Mouse (Mus musculus) neural tube, embryonic 11.5 days (tissue): ENCODE measurements around the gene Cacna1e. TPM values are rescaled to one million over a fixed set of nuclear protein-coding genes. Genes with fewer than 3 reads are reported as not detected.

Experiments used
- ATAC-seq: fragments of 200-750 bp; cut with Nextera tagmentation; 2 replicates; pipeline ENCODE4 v1.8.0; 2017; ENCODE audit warnings: moderate number of reproducible peaks, mild to moderate bottlenecking, moderate TSS enrichment, moderate library complexity; ENCODE audit not compliant: insufficient read depth, low FRiP score, low TSS enrichment
- DNase-seq: peaks from one replicate; pipeline ENCODE4 v3.0.0-alpha.2; 2015; ENCODE audit warnings: low spot score
- H3K27ac ChIP-seq: fragments of 300-500 bp; sonication (generic); 2 replicates; pipeline ENCODE4 v1.5.1; 2014; ENCODE audit warnings: low read depth, mild to moderate bottlenecking, low read length
- H3K27me3 ChIP-seq: fragments of 300-500 bp; sonication (generic); 2 replicates; pipeline ENCODE4 v1.6.1; 2014; ENCODE audit warnings: mild to moderate bottlenecking, low read length, mixed read lengths; ENCODE audit not compliant: control insufficient read depth, insufficient read depth
- H3K36me3 ChIP-seq: fragments of 300-500 bp; sonication (generic); 2 replicates; pipeline ENCODE4 v1.6.1; 2014; ENCODE audit warnings: mild to moderate bottlenecking, low read length, moderate library complexity, mixed read lengths; ENCODE audit not compliant: control insufficient read depth, insufficient read depth
- H3K4me1 ChIP-seq: fragments of 300-500 bp; sonication (generic); 2 replicates; pipeline ENCODE4 v1.6.1; 2014; ENCODE audit warnings: low read length, mixed read lengths; ENCODE audit not compliant: control insufficient read depth, insufficient read depth
- H3K4me2 ChIP-seq: fragments of 300-500 bp; sonication (generic); 2 replicates; pipeline ENCODE4 v1.6.1; 2014; ENCODE audit warnings: low read depth, mild to moderate bottlenecking, moderate library complexity
- H3K4me3 ChIP-seq: fragments of 300-500 bp; sonication (generic); 2 replicates; pipeline ENCODE4 v1.5.1; 2014; ENCODE audit warnings: low read depth, low read length
- H3K9ac ChIP-seq: fragments of 300-500 bp; sonication (generic); 2 replicates; pipeline ENCODE4 v1.6.1; 2014; ENCODE audit warnings: mild to moderate bottlenecking, low read length
- H3K9me3 ChIP-seq: fragments of 300-500 bp; sonication (generic); 2 replicates; pipeline ENCODE4 v1.6.1; 2016; ENCODE audit warnings: low read length; ENCODE audit not compliant: control insufficient read depth
- WGBS: fragments of 180-500 bp; shearing (Covaris S2); extraction: QIAGEN DNeasy Blood & Tissue Kit; methylation state at CpG from one replicate; pipeline ENCODE4 v1.1.7; 2014; 5-methylcytosine and 5-hydroxymethylcytosine counted together
- polyA plus RNA-seq: library from polyadenylated mRNA; unstranded; fragments of >200 nt; fragmentation: Nextera tagmentation; extraction: Ambion mirVana; gene quantifications from 2 replicates; pipeline ENCODE4 v1.2.1, GENCODE M21; 2014

The Cacna1e gene
- polyA plus RNA-seq, 1 experiment from 2014 or later: 2.8 TPM

- H3K9ac ChIP-seq: no peak overlapping the region
- no peak overlapping the region for H3K4me2 ChIP-seq
- no peak overlapping the region for H3K27ac ChIP-seq
- no peak overlapping the region for H3K4me3 ChIP-seq
- 0 out of 2 replicates have a peak, but pooled peaks cover 7% of the 10 kb centered on the region for H3K4me1 ChIP-seq
- 79% methylated on average over 2 of the region's 2 CpGs for WGBS
- ATAC-seq (no peak), DNase-seq (no peak)
- H3K36me3 ChIP-seq: no peaks in the 10 kb centered on the region
- no peaks in the 10 kb centered on the region for H3K27me3 ChIP-seq
- H3K9me3 ChIP-seq: no peaks in the 10 kb centered on the region
Observed at GRCm38 (mm10) chr1:154702623-154703022, 181.7 kb downstream of the Cacna1e start.

- Histone ChIP-seq H3K9ac (no peak overlapping the region), H3K4me1 (no peaks in the 10 kb centered on the region), H3K4me3 (no peak overlapping the region), H3K27me3 (no peaks in the 10 kb centered on the region), H3K36me3 (no peaks in the 10 kb centered on the region), H3K4me2 (no peak overlapping the region), H3K27ac (no peak overlapping the region), H3K9me3 (no peaks in the 10 kb centered on the region)
- no peak for DNase-seq
- WGBS: 51% methylated on average over 14 of the region's 14 CpGs
- no peak for ATAC-seq
Observed at GRCm38 (mm10) chr1:154688876-154689665, 195.2 kb downstream of the Cacna1e start.

DNA sequence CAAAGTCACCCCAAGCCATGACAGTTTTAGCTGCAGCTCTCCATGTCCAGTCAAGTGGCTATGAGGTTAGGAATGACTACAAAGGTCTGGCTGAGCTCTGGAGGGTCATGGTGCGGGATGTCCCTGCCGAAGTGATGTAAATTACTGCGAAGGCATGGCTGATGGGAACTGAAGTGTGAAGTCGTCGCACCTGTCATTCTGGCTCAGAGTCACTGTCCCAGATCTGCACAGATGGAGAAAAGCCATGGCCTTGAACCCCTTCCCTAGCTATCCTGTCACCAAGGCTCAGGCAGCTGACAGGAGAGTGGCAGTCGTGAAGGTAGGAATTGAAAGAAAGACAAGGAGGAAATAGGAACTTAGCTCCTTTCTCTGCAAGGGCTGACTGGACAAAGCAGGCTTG lies 197.4 kb downstream of the Cacna1e start:
- ATAC-seq (no peak), DNase-seq (no peak)
- no peaks in the 10 kb centered on the region for H3K4me1 ChIP-seq
- no peak overlapping the region for H3K4me3 ChIP-seq
- H3K9ac ChIP-seq: no peak overlapping the region
- 76% methylated on average over 6 of the region's 6 CpGs for WGBS
- no peaks in the 10 kb centered on the region for H3K36me3 ChIP-seq
- no peaks in the 10 kb centered on the region for H3K27me3 ChIP-seq
- H3K4me2 ChIP-seq: no peak overlapping the region
- no peaks in the 10 kb centered on the region for H3K9me3 ChIP-seq
- no peak overlapping the region for H3K27ac ChIP-seq

- Histone ChIP-seq H3K4me1 (no peaks in the 10 kb centered on the region), H3K4me3 (no peak overlapping the region), H3K9me3 (no peaks in the 10 kb centered on the region), H3K36me3 (no peaks in the 10 kb centered on the region), H3K27ac (no peak overlapping the region), H3K27me3 (no peaks in the 10 kb centered on the region), H3K4me2 (no peak overlapping the region), H3K9ac (no peak overlapping the region)
- ATAC-seq: no peak
- 85% methylated on average over 1 of the region's 1 CpGs for WGBS
- no peak for DNase-seq
Observed at GRCm38 (mm10) chr1:154683477-154684106, 200.7 kb downstream of the Cacna1e start.

DNA sequence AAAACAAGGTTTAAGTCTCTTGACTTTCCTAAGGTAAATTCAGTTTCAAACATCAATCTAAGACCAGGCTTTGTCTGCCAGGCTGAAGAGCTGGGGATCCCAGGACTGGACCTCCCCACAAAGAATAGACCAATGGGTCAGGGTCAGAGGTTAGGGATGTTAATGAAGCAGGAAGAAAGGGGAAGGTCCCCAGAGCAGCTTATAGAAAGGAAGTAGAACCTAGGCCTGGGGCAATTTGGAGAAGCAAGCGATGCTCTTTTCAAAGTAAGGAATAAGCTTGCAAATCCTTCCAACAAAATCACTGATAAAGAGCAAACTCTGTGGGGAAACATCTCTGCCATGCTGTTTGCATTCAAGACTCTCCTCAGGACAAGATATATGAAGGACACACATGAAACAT lies 205.3 kb downstream of the Cacna1e start:
- Histone ChIP-seq H3K36me3 (no peaks in the 10 kb centered on the region), H3K4me3 (no peak overlapping the region), H3K27ac (no peak overlapping the region), H3K9me3 (no peaks in the 10 kb centered on the region), H3K4me2 (no peak overlapping the region), H3K27me3 (no peaks in the 10 kb centered on the region), H3K9ac (no peak overlapping the region), H3K4me1 (no peaks in the 10 kb centered on the region)
- ATAC-seq (no peak), DNase-seq (no peak)
- WGBS: 50% methylated on average over 1 of the region's 1 CpGs

- ATAC-seq: no peak
- 61% methylated on average over 3 of the region's 3 CpGs for WGBS
Observed at GRCm38 (mm10) chr1:154678151-154678550, 206.2 kb downstream of the Cacna1e start.

DNA sequence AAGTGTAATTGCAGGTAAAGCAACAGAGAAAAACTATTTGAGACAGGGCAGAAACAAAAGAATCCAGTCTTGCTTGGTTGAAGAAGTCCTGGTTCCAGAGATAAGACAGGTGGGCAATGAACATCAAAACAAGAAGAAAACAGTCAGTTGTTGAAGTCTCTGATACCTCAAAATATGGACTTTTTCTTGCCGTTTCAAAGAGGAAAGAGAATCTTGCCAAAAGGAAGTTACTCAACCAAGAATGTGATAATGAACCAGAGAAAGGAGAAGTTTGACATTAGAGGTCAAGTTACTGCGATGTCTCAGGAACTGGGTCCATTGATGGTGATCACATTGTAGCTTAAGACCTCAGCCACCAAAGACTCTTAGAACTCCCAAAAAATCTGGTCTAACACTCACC lies 206.6 kb downstream of the Cacna1e start:
- ATAC-seq: no peak
- Histone ChIP-seq H3K27me3 (no peaks in the 10 kb centered on the region), H3K4me1 (no peaks in the 10 kb centered on the region), H3K9me3 (no peaks in the 10 kb centered on the region), H3K36me3 (no peaks in the 10 kb centered on the region), H3K4me2 (no peak overlapping the region), H3K27ac (no peak overlapping the region), H3K4me3 (no peak overlapping the region), H3K9ac (no peak overlapping the region)
- WGBS: 90% methylated on average over 2 of the region's 2 CpGs
- no peak for DNase-seq

More at GRCm38 (mm10) chr1:154678151-154678550, 206.2 kb downstream of the Cacna1e start:
- no peak for DNase-seq
- H3K4me3 ChIP-seq: no peak overlapping the region
- no peaks in the 10 kb centered on the region for H3K4me1 ChIP-seq
- no peak overlapping the region for H3K9ac ChIP-seq
- no peaks in the 10 kb centered on the region for H3K27me3 ChIP-seq
- no peaks in the 10 kb centered on the region for H3K36me3 ChIP-seq
- no peaks in the 10 kb centered on the region for H3K9me3 ChIP-seq
- no peak overlapping the region for H3K27ac ChIP-seq
- no peak overlapping the region for H3K4me2 ChIP-seq

DNA sequence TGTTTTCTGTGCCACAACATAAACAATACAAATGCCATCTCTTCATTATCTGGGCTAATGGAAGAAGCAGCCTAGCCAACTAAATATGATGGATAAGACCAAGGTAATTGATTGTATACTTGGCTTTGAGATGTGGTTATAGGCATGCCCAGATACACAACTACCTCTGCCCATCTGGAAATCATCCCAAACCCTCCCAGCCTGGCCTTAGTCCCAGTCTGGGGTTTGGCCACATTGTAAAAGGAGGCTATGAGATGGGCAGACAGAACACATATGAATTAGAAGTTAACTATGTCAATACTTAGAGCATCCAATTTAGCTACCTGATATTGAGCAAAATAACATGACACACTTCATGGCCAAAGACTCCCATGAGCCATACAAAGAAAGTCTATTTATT lies 220.6 kb downstream of the Cacna1e start:
- no peak for DNase-seq
- H3K4me2 ChIP-seq: no peak overlapping the region
- ATAC-seq: no peak
- no peaks in the 10 kb centered on the region for H3K36me3 ChIP-seq
- no peaks in the 10 kb centered on the region; the same call in 1 of the 2 replicates for H3K4me1 ChIP-seq
- no peaks in the 10 kb centered on the region for H3K9me3 ChIP-seq
- H3K27me3 ChIP-seq: no peaks in the 10 kb centered on the region
- no peak overlapping the region for H3K9ac ChIP-seq
- no peak overlapping the region for H3K4me3 ChIP-seq
- H3K27ac ChIP-seq: no peak overlapping the region

GRCm38 (mm10) chr1:154661977-154662376 lies 222.3 kb downstream of the Cacna1e start:
- ATAC-seq (no peak), DNase-seq (no peak)
- H3K36me3 ChIP-seq: no peaks in the 10 kb centered on the region
- H3K9ac ChIP-seq: no peak overlapping the region
- H3K4me1 ChIP-seq: no peaks in the 10 kb centered on the region; the same call in 1 of the 2 replicates
- no peaks in the 10 kb centered on the region for H3K9me3 ChIP-seq
- no peak overlapping the region for H3K4me2 ChIP-seq
- H3K27ac ChIP-seq: no peak overlapping the region
- 89% methylated on average over 5 of the region's 5 CpGs for WGBS
- H3K27me3 ChIP-seq: no peaks in the 10 kb centered on the region
- no peak overlapping the region for H3K4me3 ChIP-seq
